Mouse (Mus musculus): ENCODE measurements around the gene Abcb6.

Abcb6 gene
- long read RNA-seq, experiment 1, transcript Abcb6-201 (19 exons, 2,966 nt): major isoform, 15 of 19 reads
- long read RNA-seq, experiment 1, partial matches to known transcripts: 2 of 19 reads
- long read RNA-seq, experiment 1, other reads (novel, unspliced or antisense): 2 of 19 reads
- long read RNA-seq, experiment 2, transcript Abcb6-201 (19 exons, 2,966 nt): major isoform, 9 of 11 reads
- long read RNA-seq, experiment 2, partial matches to known transcripts: 2 of 11 reads
- long read RNA-seq, experiment 2, other reads (novel, unspliced or antisense): 0 of 11 reads

DNA sequence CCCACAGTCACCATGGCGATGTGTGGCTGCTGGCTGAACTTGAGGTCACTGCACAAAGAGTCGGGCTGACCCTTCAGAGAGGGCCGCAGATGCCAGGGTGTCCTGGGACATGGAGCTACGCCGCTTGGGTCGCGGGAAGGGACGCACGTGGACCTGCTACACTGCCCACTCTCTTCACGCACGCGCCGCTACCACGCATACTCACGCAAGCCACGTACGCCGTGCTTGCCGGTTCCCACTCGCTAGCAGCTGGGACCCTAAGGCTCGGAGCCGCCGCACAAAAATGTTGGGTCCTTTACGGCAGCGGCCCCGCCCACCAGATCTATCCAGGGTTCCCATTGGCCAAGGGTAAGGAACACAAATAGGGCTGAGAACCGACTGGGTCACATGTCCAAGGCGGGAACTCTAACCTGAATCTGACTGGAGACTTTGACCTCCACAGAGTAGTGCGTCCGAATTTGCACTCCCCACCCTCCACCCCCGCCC, at the start of gene Abcb6:
TSS of gene Abcb6 (minus strand) at position 288 of the 486 bp plus-strand sequence.
- intact Hi-C loops (cut with DNase I): no loop called here

DNA sequence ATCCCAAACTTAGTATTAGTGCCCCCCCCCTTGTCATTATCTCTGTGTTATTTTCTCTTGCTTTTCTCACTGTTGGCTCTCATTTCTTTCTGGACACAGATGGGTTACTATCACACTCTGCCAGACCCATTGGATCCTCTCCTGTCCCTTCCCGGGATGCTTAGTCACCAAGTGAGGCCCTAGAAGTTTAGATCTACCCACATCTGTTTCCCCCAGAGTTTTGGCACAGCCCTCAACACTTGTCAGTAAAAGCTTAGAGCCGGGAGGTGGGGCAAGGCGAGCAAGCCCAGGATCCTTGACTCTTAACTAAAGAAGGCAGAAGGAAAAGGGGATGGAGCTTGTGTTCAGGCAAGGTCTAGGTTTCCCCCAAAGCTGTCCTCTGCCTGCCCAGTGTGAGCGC, 49.0 kb upstream of the Abcb6 start:
- intact Hi-C loops (cut with DNase I): no loop called here

DNA sequence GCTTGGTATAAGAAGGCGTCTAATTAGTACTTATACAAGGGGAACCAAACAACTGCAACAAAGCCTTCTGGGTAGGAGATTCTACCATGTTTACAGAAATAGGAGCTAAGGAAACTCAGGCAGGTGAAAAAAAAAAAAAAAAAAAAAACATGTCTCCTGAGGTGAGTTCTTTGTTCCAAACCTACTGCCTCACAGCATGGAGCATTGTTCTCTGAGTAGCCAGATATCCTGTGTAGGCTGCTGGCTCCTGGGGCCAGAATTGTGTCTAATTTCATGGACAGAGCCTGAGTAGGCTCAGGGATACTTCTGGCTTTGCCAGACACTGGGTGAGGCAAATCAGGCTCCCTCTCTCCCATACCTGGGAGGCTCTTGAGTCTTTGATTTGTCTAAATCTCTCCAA, 47.5 kb upstream of the Abcb6 start:
- intact Hi-C loops (cut with DNase I): no loop called here

DNA sequence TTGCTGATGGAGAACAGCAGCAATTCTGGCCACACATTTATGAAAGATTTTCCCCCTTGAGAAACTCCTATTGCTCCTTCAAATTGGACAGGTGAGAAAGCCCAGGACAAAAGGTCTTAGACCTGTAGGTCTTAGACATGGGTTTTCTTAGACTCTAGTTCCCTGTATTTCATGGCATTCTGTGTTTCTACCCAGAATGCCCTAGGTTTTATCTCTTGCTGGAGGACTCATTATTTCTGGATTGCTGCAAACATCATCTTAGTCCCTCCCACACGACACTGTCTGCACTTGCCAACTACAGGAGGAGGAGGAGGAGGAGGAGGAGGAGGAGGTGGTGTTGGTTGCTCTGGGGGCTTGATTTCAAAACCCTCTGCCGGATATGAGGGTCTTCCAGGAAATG, 45.9 kb upstream of the Abcb6 start:
- intact Hi-C loops (cut with DNase I): no loop called here

DNA sequence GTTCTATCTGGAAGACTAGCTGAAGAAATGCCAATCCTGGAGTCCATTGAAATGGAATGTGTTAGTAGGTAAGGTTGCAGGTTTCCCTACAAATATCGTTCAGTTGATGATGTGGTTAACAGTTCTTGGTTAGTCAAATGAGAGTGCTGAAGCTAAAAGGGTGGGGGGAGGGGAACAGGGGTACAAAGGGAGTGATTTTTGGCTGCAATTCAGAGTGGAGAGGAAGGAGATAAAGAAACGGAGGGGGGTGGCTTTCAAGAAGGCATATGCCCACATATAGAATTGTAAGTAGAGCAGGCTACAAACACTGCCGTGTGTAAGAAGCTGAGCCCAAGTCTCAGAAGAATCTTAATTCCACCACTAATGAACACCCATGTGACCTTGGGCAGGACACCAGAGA, 45.3 kb upstream of the Abcb6 start:
- intact Hi-C loops (cut with DNase I): no loop called here

DNA sequence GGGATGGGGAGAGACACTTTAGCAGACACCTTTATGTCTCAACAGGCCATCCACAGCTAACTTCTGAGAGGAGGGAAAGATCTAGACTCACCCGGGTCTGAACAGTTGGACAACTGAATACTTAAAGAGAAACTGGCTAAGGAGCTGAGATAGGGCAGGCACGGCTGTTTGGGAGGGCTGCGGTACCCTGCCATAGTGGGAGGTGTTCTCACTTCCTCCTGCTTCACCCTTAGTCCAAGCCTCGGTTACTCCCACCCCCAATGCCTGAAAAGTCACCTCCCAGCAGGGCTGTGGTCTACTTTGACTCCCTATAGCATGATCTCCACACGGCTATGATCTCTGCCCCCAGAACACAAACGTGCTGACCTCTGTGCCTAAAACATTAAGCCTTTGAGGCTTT, 43.3 kb upstream of the Abcb6 start:
- intact Hi-C loops (cut with DNase I): no loop called here

DNA sequence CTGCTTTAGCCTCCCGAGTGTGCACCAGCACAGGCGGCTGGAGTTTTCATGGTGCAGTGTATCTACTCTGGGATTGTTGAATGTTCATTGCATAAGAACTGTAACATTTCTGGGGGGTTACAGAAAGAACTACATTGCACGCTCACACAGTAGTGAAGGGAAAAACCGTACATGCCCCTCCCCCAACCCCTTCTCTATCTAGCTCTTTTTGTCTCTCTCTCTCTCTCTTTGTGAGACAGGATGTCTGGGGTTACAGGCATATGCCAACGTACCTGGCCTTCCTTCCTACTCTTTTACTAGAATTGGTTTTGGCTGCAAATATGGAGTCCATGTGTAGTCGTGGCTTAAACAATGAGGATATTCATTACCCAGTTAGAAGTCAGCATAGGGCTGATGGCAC, 42.7 kb upstream of the Abcb6 start:
- intact Hi-C loops (cut with DNase I): no loop called here

DNA sequence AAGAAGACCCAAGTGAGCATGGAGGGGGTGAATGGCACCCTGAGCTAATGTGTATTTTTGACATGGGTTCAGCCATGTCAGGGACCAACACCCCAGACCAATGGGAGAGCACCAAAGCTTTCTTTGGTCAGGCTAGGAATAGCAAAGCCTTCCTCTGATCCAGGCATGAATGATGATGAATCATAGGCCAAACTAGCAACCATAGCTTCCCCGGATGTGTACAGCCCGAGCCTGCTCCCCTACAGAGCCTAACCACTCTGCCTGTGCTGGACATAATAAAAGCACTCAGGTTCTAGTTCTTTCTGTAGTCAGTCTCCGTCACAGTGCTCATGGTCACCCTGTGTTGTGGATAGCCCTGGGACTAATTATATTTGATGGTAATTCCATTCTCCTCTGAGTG, 41.3 kb upstream of the Abcb6 start:
- intact Hi-C loops (cut with DNase I): no loop called here

DNA sequence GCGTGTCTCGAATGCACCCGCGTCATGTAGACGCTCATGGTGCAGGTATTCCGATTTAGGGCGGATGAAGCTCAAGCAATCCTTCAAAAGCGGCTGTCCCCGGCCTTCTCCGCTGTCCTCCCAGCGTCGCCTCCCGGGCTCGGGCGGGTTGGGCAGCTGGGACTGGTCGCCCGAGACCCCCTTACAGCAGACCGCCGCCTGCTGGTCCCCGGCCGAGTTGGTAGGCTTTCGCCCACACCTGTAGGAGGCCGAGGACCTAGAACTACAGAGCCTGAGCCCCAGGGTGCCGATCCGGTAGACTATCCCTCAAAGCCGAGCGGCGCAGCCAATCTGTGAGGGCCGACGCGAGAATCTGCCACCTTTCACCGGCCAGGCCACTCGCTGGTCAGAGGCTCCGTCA, 39.3 kb upstream of the Abcb6 start, which contains the start of gene Tuba4a:
TSS of gene Tuba4a (minus strand) at position 335 of the 400 bp plus-strand sequence.
- intact Hi-C loops (cut with DNase I): no loop called here

DNA sequence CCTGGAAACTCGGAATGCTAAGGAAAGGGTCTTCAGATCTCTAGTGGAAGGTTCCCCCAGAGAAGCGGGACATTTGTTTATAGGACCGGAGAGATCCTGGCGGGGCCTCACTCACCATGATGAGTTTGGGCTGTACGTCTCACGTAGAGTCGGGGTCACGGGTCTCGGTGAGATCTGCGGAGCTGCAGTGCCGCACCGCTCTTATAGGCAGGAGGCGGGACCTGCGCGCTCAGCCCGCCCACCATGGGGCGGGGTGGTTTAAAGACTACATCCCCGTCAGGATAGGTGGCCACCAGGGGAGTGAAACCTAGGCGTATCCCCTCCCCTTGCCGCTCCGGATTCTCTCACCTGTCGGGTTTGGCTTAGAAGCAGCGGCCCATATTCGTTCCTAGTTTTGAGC, 38.9 kb upstream of the Abcb6 start:
- intact Hi-C loops (cut with DNase I): no loop called here

DNA sequence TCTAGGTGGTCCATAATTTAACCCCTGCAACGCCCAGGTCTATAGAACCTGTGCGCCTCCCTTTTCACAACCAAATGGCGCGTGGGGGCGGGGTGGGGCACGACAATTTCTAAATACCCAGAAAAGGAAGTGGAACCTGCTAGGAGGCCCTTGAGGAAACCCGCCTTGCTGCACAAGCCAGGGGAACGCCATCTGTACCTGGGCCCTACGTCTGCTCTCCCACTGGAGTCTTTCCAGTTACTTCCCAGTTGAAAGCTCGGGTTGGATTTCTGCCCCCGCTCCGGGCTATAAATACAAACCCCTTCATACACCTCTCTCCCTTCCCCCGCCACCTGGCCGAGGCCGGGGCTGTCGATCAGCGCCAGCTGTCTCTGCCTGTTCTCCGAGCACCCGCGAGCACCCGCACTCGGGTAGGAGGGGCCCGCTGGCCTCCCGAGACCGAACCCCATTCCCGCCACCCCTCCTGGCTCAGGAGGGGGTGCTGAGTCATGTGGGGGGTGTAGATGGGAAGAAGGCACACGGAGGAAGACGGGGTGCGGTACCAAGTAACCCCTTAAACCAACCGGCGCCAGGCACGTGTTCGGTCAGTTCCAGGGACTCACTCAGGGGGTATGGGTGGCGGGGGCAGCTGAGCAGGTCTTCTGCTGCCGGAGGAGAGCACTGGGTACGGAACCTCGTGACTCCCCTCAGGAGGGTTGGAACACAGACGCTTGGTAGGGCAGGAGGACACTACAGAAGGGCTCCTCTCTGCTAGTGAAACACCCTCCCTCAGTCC, 38.2 kb upstream of the Abcb6 start:
- intact Hi-C loops (cut with DNase I): no loop called here

DNA sequence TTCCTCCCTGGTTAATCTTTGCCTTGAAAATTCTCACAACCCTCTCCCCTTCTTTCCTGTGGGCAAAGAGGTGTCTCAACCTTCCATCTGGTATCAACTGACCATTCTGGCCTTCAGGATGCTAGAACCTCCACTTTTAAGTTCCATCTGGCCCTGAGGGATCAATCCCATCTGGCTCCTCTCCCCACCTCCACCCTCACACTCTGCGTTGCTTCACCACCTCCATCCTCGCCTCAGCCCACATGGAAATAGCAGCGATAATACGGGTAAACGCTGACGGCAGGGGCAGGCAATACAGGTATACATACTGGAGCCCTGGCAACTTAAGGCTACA, 37.7 kb upstream of the Abcb6 start:
- intact Hi-C loops (cut with DNase I): no loop called here

DNA sequence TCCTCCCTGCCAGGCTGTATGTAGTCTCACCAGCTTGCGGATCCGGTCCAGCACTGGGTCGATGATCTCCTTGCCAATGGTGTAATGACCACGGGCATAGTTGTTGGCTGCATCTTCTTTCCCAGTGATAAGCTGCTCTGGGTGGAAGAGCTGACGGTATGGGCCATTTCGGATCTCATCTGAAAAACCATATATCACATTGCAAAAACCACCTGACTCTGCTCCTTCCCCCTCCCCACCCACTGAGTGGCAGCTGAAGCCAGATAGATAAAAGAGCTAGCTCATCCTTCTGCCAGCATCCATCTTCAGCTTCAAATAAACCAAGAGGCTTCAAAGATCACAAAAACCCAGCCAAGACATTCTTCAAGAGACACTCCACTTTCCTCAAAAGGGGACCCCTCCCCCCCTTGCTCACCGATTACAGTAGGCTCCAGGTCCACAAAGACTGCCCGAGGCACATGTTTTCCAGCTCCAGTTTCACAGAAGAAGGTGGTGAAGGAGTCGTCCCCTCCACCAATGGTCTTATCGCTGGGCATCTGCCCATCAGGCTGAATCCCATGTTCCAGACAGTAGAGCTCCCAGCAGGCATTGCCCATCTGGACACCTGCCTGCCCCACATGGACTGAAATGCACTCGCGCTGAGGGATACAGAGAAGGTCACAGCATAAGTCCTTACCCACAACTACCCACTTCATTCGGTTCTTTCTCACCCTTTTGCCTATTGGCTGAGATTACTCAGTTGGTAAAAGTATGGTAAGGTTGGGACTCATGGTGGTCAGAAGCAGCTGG, 36.8 kb upstream of the Abcb6 start:
- intact Hi-C loops (cut with DNase I): no loop called here

DNA sequence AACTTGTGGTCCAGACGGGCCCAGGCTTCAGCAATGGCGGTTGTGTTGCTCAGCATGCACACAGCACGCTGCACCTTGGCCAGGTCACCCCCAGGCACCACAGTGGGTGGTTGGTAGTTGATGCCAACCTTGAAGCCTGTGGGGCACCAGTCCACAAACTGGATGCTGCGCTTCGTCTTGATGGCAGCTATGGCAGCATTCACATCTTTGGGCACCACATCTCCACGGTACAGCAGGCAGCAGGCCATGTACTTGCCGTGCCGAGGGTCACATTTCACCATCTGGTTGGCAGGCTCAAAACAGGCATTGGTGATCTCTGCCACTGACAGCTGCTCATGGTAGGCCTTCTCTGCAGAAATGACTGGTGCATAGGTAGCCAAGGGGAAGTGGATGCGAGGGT, 35.6 kb upstream of the Abcb6 start:
- intact Hi-C loops (cut with DNase I): no loop called here

DNA sequence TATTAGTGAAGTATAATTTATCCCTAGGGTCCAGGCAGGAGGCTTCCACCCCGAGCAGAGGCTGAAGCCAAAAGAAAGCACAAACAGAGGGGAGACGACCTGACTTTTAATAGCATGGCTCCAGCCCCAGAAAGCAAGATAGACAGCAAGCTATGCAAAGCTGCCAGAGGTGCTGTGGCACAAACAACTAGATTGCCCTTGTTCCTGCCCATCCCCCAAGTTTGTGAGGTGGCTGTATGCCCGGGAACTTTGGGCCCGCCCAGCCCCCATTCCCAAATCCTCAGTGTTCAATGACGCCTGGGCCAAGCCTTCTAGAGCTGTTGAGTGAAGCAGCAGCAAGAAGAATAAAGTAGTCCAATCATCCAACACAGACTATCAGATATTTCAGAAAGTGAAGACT, 34.7 kb upstream of the Abcb6 start:
- intact Hi-C loops (cut with DNase I): no loop called here

DNA sequence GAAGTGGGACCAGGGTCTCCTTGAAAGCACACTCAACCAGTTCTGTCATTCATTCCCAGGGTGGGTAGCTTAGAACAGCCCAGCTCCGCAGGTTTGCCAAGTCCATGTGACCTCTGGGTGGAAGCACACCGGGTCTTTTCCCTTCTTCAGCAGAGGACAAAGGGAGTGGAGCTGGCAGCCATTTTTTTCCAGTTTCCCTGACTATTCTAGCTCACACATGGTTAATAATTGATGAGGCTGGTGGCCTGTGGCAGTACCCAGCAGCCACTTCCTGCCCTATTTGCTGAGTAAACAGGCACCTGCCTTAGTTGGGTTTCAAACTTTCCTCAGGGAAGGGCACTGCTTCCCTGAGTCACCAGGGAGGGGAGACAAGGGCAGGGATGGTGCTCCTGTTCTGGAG, 34.2 kb upstream of the Abcb6 start:
- intact Hi-C loops (cut with DNase I): no loop called here

DNA sequence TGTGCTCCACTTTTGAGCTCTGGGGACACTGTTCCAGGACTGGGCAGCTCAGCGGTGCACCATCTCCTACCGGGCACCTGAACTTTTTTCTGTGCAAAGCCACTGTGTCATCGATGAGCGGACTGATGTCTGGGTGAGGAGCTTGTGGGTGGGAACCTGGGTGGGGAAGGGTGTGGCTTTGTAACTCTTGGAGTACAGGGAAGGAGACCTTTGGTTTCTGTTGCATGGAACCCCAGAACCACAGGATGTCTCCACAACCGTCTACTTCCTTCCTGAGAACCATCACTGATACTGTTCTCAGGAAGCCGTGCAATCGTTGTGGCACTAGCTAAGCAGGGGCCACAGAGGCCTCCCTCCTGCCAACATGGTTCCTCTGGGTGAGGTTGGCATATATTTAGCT, 32.9 kb upstream of the Abcb6 start:
- intact Hi-C loops (cut with DNase I): no loop called here

DNA sequence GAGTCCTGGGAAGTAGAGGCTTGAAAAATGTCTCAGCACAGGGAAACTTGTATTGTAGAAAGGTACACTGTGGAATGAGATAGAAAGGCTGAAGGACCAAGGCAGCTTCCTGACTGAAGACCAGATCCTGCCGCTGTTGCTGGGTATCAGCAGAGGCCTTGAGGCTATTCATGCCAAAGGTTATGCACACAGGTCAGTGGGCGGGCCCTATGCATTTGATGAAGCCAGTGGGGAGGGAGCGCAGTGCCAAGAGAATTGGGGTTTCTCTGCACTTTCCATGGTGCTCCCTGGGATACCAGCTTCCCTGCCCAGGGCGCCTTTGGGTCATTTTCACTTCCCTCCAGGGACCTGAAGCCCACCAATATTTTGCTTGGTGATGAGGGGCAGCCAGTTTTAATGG, 32.4 kb upstream of the Abcb6 start:
- intact Hi-C loops (cut with DNase I): no loop called here

DNA sequence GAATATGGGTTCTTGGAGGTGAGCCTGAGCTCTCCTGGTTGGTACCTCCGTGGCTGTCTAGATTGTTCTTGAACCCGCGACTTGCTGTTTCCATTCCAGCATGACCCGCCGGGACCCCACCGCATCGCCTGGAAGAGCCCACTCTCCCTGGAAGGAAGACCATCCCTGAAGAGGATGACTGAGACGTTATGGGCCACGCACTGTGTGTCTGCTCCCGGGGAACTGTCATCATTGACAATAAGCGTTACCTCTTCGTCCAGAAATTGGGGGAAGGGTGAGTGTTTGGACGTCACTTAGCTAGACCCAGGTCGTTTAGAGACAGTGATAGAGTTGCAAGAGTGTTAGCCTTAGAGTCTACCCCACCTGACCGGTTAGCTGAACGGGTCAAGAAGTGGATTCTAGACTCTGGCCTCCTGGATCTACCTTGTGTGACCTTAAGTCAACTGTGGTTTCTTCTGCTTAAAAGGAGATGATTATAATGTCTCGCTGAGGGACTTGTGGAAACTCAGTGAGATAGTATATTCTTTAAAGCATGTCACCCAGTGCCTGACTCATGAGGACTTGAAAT, 31.0 kb upstream of the Abcb6 start:
- intact Hi-C loops (cut with DNase I): no loop called here

DNA sequence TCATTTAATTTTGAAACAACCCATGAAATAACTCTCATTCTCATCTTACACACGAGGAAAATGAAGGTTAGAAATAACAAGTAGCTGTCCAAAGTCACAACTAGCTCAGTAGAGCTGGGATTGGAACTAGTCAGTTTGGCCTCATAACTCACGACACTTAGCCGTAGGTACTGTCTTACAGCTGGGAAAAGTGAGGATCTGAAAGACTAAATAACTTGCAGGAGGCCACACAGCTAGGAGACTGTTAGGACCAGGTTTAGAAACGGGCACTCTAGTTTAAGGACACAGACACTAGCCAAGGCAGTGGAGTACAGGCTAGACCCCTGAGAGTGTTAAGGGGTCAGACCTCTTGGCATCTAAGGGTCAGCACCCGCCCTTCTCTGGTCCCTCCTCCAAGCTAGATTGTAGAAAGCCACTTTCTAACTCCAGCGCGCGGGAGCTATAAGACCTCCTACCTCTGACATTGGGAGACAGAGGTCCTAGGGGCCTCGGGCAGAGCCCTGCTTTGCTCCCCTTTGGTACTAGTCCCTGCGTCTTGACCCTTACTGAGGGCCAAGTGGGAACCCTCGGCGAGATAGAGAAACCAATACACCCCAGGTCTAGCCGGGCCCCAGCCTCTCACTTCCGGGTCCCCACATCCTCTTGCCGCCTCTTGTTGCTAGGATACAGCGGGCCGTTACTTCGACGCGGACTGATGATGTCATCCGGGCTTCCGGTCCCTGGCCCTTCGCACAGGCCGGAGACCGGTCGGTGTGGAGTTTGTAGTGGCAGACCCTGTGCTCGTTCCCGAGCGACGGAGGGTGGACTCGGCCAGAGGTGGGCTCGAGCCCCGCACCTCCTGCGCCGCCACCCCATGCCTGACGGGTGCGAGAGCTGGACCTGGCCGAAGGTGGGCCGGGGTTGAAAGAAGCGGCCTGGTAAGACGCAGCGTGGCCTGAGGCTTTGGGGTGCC, 30.2 kb upstream of the Abcb6 start, which contains the start of the genes Glb1l and Stk16:
TSS of gene Glb1l (minus strand) at position 678 of the 952 bp plus-strand sequence.
TSS of gene Stk16 (plus strand) at position 703 of the 952 bp plus-strand sequence.
- intact Hi-C loops (cut with DNase I): no loop called here
